Mouse (Mus musculus) stomach, postnatal 0 days (tissue): ENCODE measurements around the gene Matk. TPM values are rescaled to one million over a fixed set of nuclear protein-coding genes. Genes with fewer than 3 reads are reported as not detected.
"Not testable (repeated sequence)": the region's sequence is repeated elsewhere in the genome, so short reads cannot be mapped to it uniquely, and the experiment has no call there.

Source experiments
- ATAC-seq: fragments of 200-750 bp; cut with Nextera tagmentation; 2 replicates; pipeline ENCODE4 v1.8.0; 2017; ENCODE audit not compliant: low FRiP score, low TSS enrichment
- DNase-seq: peaks from one replicate; pipeline ENCODE4 v3.0.0-alpha.2; 2016; ENCODE audit warnings: low spot score
- H3K27ac ChIP-seq: fragments of 300-500 bp; sonication (generic); replicated peaks from 2 replicates; pipeline ENCODE4 v1.5.1; 2014; ENCODE audit warnings: mild to moderate bottlenecking, control low read depth
- H3K27me3 ChIP-seq: fragments of 300-500 bp; sonication (generic); 2 replicates; pipeline ENCODE4 v1.6.1; 2014; ENCODE audit warnings: low read length; ENCODE audit not compliant: control insufficient read depth, insufficient read depth
- H3K36me3 ChIP-seq: fragments of 300-500 bp; sonication (generic); 2 replicates; pipeline ENCODE4 v1.6.1; 2014; ENCODE audit warnings: low read length, mixed read lengths; ENCODE audit not compliant: control insufficient read depth, insufficient read depth
- H3K4me1 ChIP-seq: fragments of 300-500 bp; sonication (generic); replicated peaks from 2 replicates; pipeline ENCODE4 v1.6.1; 2014; ENCODE audit warnings: antibody characterized with exemption; ENCODE audit not compliant: control insufficient read depth, insufficient read depth
- H3K4me2 ChIP-seq: fragments of 300-500 bp; sonication (generic); replicated peaks from 2 replicates; pipeline ENCODE4 v1.6.1; 2014; ENCODE audit warnings: low read depth, mild to moderate bottlenecking, control low read depth, moderate library complexity
- H3K4me3 ChIP-seq: fragments of 300-500 bp; sonication (generic); 2 replicates; pipeline ENCODE4 v1.5.1; 2014; ENCODE audit warnings: low read depth, low read length, control low read depth
- H3K9ac ChIP-seq: fragments of 300-500 bp; sonication (generic); 2 replicates; pipeline ENCODE4 v1.6.1; 2014; ENCODE audit warnings: mild to moderate bottlenecking, low read length, control low read depth, mixed read lengths
- H3K9me3 ChIP-seq: fragments of 300-500 bp; sonication (generic); 2 replicates; pipeline ENCODE4 v1.6.1; 2016; ENCODE audit warnings: low read length; ENCODE audit not compliant: control insufficient read depth
- CTCF ChIP-seq: IDR thresholded peaks from 2 replicates; pipeline ENCODE4 v1.5.1; 2016; ENCODE audit warnings: antibody characterized with exemption, low read depth, mild to moderate bottlenecking, moderate library complexity
- EP300 ChIP-seq: optimal IDR thresholded peaks from 2 replicates; pipeline ENCODE3; 2016; ENCODE audit warnings: antibody characterized with exemption
- WGBS: fragments of 180-500 bp; shearing (Covaris S2); extraction: QIAGEN DNeasy Blood & Tissue Kit; methylation state at CpG from one replicate; pipeline ENCODE4 v1.1.7; 2014; 5-methylcytosine and 5-hydroxymethylcytosine counted together
- polyA plus RNA-seq: library from polyadenylated mRNA; unstranded; fragments of >200 nt; fragmentation: Nextera tagmentation; extraction: Ambion mirVana; gene quantifications from 2 replicates; pipeline ENCODE4 v1.2.1, GENCODE M21; 2015

The Matk gene
- polyA plus RNA-seq, 1 experiment from 2014 or later: 1.0 TPM

GRCm38 (mm10) chr10:81216810-81217209 is 35.9 kb upstream of the Matk start:
- no peak overlapping the region for H3K4me2 ChIP-seq

GRCm38 (mm10) chr10:81217267-81217666 is 35.5 kb upstream of the Matk start:
- WGBS: 12% methylated on average over 1 of the region's 1 CpGs
- H3K9me3 ChIP-seq, DNase-seq, H3K27ac ChIP-seq, H3K4me2 ChIP-seq, H3K36me3 ChIP-seq, H3K27me3 ChIP-seq, ATAC-seq, H3K9ac ChIP-seq, H3K4me1 ChIP-seq, H3K4me3 ChIP-seq: not testable (repeated sequence)
- TF ChIP-seq CTCF: peak; percentile 73

More at GRCm38 (mm10) chr10:81216810-81217209, 35.9 kb upstream of the Matk start:
- H3K4me1 ChIP-seq: no peaks in the 10 kb centered on the region
- 80% methylated on average over 6 of the region's 6 CpGs for WGBS
- no peaks in the 10 kb centered on the region for H3K9me3 ChIP-seq
- no peak overlapping the region for H3K27ac ChIP-seq
- no peak overlapping the region for H3K4me3 ChIP-seq
- no peaks in the 10 kb centered on the region for H3K36me3 ChIP-seq
- TF ChIP-seq EP300: no peak
- TF ChIP-seq CTCF: no peak
- H3K9ac ChIP-seq: no peak overlapping the region
- ATAC-seq (no peak), DNase-seq (no peak)
- H3K27me3 ChIP-seq: no peaks in the 10 kb centered on the region

- Histone ChIP-seq H3K4me2 (no peak overlapping the region), H3K9ac (no peak overlapping the region), H3K36me3 (no peaks in the 10 kb centered on the region), H3K9me3 (no peaks in the 10 kb centered on the region), H3K27ac (no peak overlapping the region), H3K4me3 (no peak overlapping the region), H3K4me1 (no peaks in the 10 kb centered on the region), H3K27me3 (no peaks in the 10 kb centered on the region)
- DNase-seq (peak; percentile 82), ATAC-seq (peak; percentile 68; the same call in 1 of the 2 replicates)
- TF ChIP-seq CTCF: peak; percentile 87
- TF ChIP-seq EP300: no peak
- WGBS: 27% methylated on average over 7 of the region's 7 CpGs
Measured at GRCm38 (mm10) chr10:81217964-81218363, 34.8 kb upstream of the Matk start.

- H3K36me3 ChIP-seq: no peaks in the 10 kb centered on the region
- H3K27ac ChIP-seq: no peak overlapping the region
- no peaks in the 10 kb centered on the region for H3K4me1 ChIP-seq
- no peak overlapping the region for H3K9ac ChIP-seq
- WGBS: 70% methylated on average over 5 of the region's 5 CpGs
- no peaks in the 10 kb centered on the region for H3K27me3 ChIP-seq
- peak; percentile 83 for ATAC-seq
- peak; percentile 59 for DNase-seq
- TF ChIP-seq EP300 (no peak), CTCF (no peak)
- H3K9me3 ChIP-seq: no peaks in the 10 kb centered on the region
- H3K4me2 ChIP-seq: no peak overlapping the region
- H3K4me3 ChIP-seq: no peak overlapping the region
Measured at GRCm38 (mm10) chr10:81221402-81222015, 31.2 kb upstream of the Matk start.

GRCm38 (mm10) chr10:81223731-81224130 is 29.0 kb upstream of the Matk start:
- ATAC-seq, H3K27me3 ChIP-seq, H3K9me3 ChIP-seq, H3K9ac ChIP-seq, H3K27ac ChIP-seq, H3K4me1 ChIP-seq, H3K4me2 ChIP-seq, DNase-seq, H3K4me3 ChIP-seq, H3K36me3 ChIP-seq: not testable (repeated sequence)
- WGBS: 49% methylated on average over 2 of the region's 2 CpGs

GRCm38 (mm10) chr10:81229735-81230437 is 22.8 kb upstream of the Matk start:
- Histone ChIP-seq H3K4me2 (no peak overlapping the region), H3K9me3 (no peaks in the 10 kb centered on the region), H3K9ac (no peak overlapping the region), H3K27ac (no peak overlapping the region), H3K36me3 (no peaks in the 10 kb centered on the region), H3K27me3 (peaks cover 3% of the 10 kb centered on the region; the same call in 1 of the 2 replicates), H3K4me1 (no peaks in the 10 kb centered on the region), H3K4me3 (0 out of 2 replicates have a peak overlapping the region, but pooled peaks have one; percentile 2)
- DNase-seq (no peak), ATAC-seq (no peak)
- TF ChIP-seq EP300 (no peak), CTCF (no peak)
- 16% methylated on average over 20 of the region's 20 CpGs for WGBS
